Mouse (Mus musculus) midbrain, embryonic 10.5 days (tissue): ENCODE measurements around the gene Cd37. TPM values are rescaled to one million over a fixed set of nuclear protein-coding genes. Genes with fewer than 3 reads are reported as not detected.

ENCODE experiments used
- DNase-seq: peaks from one replicate; pipeline ENCODE4 v3.0.0-alpha.2; 2017; ENCODE audit warnings: low spot score
- H3K27ac ChIP-seq: fragments of 300-500 bp; sonication (generic); replicated peaks from 2 replicates; pipeline ENCODE4 v1.5.1; 2016; ENCODE audit warnings: mild to moderate bottlenecking
- H3K27me3 ChIP-seq: fragments of 300-500 bp; sonication (generic); 2 replicates; pipeline ENCODE4 v1.6.1; 2016; ENCODE audit warnings: low read depth, mild to moderate bottlenecking; ENCODE audit not compliant: poor library complexity, severe bottlenecking
- H3K36me3 ChIP-seq: fragments of 300-500 bp; sonication (generic); 2 replicates; pipeline ENCODE4 v1.6.1; 2016; ENCODE audit warnings: mild to moderate bottlenecking, moderate library complexity
- H3K4me1 ChIP-seq: fragments of 300-500 bp; sonication (generic); 2 replicates; pipeline ENCODE4 v1.6.1; 2016
- H3K4me3 ChIP-seq: fragments of 300-500 bp; sonication (generic); 2 replicates; pipeline ENCODE4 v1.5.1; 2016; ENCODE audit warnings: mild to moderate bottlenecking, moderate library complexity
- H3K9me3 ChIP-seq: fragments of 300-500 bp; sonication (generic); replicated peaks from 2 replicates; pipeline ENCODE4 v1.6.1; 2016; ENCODE audit warnings: mild to moderate bottlenecking
- WGBS: fragments of 180-500 bp; shearing (Covaris S2); methylation state at CpG from one replicate; pipeline ENCODE4 v1.1.7; 2016; 5-methylcytosine and 5-hydroxymethylcytosine counted together
- polyA plus RNA-seq: library from polyadenylated mRNA; unstranded; fragments of >200 nt; fragmentation: Nextera tagmentation; extraction: Ambion mirVana; gene quantifications from 2 replicates; pipeline ENCODE4 v1.2.1, GENCODE M21; 2016

The Cd37 gene
- polyA plus RNA-seq, 1 experiment from 2014 or later: 0.43 TPM

GRCm38 (mm10) chr7:45192585-45193310, 46.2 kb downstream of the Cd37 start:
- H3K27me3 ChIP-seq: peaks cover 74% of the 10 kb centered on the region
- WGBS: 88% methylated on average over 7 of the region's 7 CpGs

DNA sequence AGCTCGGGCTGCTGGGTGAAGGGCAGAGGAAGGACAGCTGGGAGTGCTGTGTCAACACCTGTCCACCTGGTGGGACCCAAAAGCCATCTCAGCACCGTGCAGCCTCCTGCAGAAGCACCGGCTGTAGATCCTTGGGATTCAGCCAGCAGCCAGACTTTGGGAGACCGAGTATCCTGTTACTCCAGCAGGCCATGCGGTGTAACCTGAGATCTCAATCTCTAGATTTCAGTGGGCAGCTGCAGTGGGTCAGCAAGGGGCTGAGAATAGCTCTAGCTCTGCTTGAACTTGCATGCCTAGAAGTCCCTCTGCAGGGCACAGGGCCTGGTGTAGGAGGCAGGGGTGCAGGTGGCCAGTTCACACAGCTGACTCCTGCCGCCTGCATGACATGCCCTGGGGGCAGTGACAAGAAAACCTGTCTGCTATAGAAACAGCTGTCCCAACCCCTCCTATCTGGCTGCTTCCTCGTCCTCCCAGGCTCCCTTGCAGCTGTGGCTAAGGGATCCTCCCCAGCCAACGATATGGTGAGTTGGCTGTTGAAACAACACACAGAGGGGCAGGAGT, 47.0 kb downstream of the Cd37 start:
- H3K4me3 ChIP-seq: no peak overlapping the region
- H3K36me3 ChIP-seq: no peaks in the 10 kb centered on the region
- WGBS: 37% methylated on average over 8 of the region's 8 CpGs
- peaks cover 40% of the 10 kb centered on the region for H3K4me1 ChIP-seq
- peak overlapping the region; percentile 49; the same call in 1 of the 2 replicates for H3K27ac ChIP-seq
- no peak for DNase-seq
- peaks cover 72% of the 10 kb centered on the region for H3K27me3 ChIP-seq
- H3K9me3 ChIP-seq: no peaks in the 10 kb centered on the region

More at GRCm38 (mm10) chr7:45192585-45193310, 46.2 kb downstream of the Cd37 start:
- Histone ChIP-seq H3K36me3 (no peaks in the 10 kb centered on the region), H3K4me3 (no peak overlapping the region), H3K27ac (no peak overlapping the region), H3K9me3 (no peaks in the 10 kb centered on the region), H3K4me1 (peaks cover 43% of the 10 kb centered on the region)
- DNase-seq: no peak

DNA sequence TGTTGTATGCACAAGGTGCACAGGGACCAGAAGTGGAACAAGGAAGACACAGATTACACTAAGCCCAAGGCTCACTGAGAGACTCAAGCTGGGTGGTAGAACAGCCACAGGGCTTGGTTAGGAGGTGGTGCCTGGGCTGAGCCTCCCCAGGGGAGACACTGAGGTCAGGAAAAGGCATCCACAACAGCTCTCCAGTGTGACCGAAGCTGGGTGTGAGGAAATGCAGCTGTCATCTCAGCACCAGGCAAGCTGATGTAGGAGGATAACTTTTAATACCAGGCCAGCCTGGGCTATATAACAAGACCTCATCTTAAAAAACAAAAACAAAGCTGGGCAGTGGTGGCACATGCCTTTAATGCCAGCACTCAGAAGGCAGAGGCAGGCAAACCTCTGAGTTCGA, 47.8 kb downstream of the Cd37 start:
- Histone ChIP-seq H3K27me3 (peaks cover 77% of the 10 kb centered on the region), H3K27ac (no peak overlapping the region), H3K4me3 (no peak overlapping the region), H3K4me1 (peaks cover 38% of the 10 kb centered on the region), H3K36me3 (no peaks in the 10 kb centered on the region), H3K9me3 (no peaks in the 10 kb centered on the region)
- DNase-seq: no peak
- 93% methylated on average over 2 of the region's 2 CpGs for WGBS

DNA sequence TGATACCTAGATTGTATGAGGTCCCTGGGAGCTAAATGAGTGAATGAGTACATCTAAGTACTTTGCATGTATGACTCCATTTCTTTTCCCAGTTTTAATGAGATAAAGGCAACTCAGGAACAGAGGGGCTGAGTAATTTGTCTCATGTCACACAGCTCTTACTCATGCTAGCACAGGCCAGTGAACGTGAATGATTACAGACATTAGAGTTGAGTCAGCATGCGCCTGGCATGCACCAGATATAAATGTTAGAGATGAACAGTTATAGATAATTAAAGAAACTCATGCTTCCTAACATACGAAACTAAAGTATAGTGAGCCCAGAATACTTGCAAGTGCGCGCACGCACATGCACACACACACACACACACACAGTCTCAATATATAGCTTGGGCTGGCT, 48.7 kb downstream of the Cd37 start:
- 92% methylated on average over 6 of the region's 6 CpGs for WGBS
- Histone ChIP-seq H3K27me3 (peaks cover 77% of the 10 kb centered on the region), H3K4me1 (peaks cover 30% of the 10 kb centered on the region), H3K4me3 (no peak overlapping the region), H3K9me3 (no peaks in the 10 kb centered on the region), H3K36me3 (no peaks in the 10 kb centered on the region), H3K27ac (no peak overlapping the region)
- DNase-seq: no peak

- 59% methylated on average over 16 of the region's 16 CpGs for WGBS
- H3K4me1 ChIP-seq: peaks cover 26% of the 10 kb centered on the region
- DNase-seq: no peak
- peaks cover 83% of the 10 kb centered on the region for H3K27me3 ChIP-seq
- no peaks in the 10 kb centered on the region for H3K36me3 ChIP-seq
- H3K4me3 ChIP-seq: no peak overlapping the region
- no peak overlapping the region for H3K27ac ChIP-seq
- no peaks in the 10 kb centered on the region for H3K9me3 ChIP-seq
Measured at GRCm38 (mm10) chr7:45189600-45189999, 49.3 kb downstream of the Cd37 start.

DNA sequence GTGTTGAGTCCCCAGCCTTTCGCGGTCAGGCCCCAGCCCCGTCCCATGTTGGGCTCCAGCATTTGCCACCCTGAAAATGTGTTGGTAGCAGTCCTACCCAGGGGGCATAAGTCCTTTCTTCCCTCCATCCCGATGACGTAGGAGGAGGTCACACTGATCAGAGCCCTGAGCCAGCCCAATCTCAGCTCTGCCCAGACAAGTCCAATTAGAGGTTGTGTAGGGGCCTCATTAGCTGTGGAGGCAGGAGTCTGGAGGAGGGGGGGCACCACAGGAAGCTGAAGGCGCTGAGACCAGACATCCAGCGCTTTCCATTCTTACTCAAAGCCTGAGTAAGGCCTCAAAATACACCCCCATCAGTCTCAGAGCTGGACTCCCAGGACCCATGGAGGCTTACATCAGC, 53.0 kb downstream of the Cd37 start:
- H3K27me3 ChIP-seq: peaks cover 93% of the 10 kb centered on the region
- no peak overlapping the region for H3K4me3 ChIP-seq
- no peaks in the 10 kb centered on the region for H3K36me3 ChIP-seq
- H3K4me1 ChIP-seq: peaks cover 22% of the 10 kb centered on the region
- DNase-seq: no peak
- H3K9me3 ChIP-seq: no peaks in the 10 kb centered on the region
- 71% methylated on average over 7 of the region's 7 CpGs for WGBS
- H3K27ac ChIP-seq: no peak overlapping the region

GRCm38 (mm10) chr7:45183672-45184071, 55.2 kb downstream of the Cd37 start:
- no peak for DNase-seq
- no peaks in the 10 kb centered on the region for H3K36me3 ChIP-seq
- H3K4me1 ChIP-seq: peaks cover 24% of the 10 kb centered on the region
- no peak overlapping the region for H3K4me3 ChIP-seq
- H3K9me3 ChIP-seq: no peaks in the 10 kb centered on the region
- 64% methylated on average over 7 of the region's 7 CpGs for WGBS
- H3K27ac ChIP-seq: no peak overlapping the region
- H3K27me3 ChIP-seq: peaks cover 98% of the 10 kb centered on the region

Other genes with a start within 250 kb of the Cd37 start
- 69.5 and 71.2 TPM in 2 replicates for gene Irf3, start 241.5 kb downstream of the Cd37 start, polyA plus RNA-seq
- gene Bcl2l12, start 240.4 kb downstream of the Cd37 start, polyA plus RNA-seq: 77.4 and 78.4 TPM in 2 replicates
- gene Scaf1, start 222.8 kb downstream of the Cd37 start, polyA plus RNA-seq: 39.6 and 44.8 TPM in 2 replicates
- gene Rras, start 221.2 kb downstream of the Cd37 start, polyA plus RNA-seq: 22.0 and 23.6 TPM in 2 replicates
- gene Prr12, start 186.2 kb downstream of the Cd37 start, polyA plus RNA-seq: 10.8 and 11.3 TPM in 2 replicates
- gene Nosip, start 176.7 kb downstream of the Cd37 start, polyA plus RNA-seq: 63.0 and 66.7 TPM in 2 replicates
- 17.0 and 17.3 TPM in 2 replicates for gene Prrg2, start 176.4 kb downstream of the Cd37 start, polyA plus RNA-seq
- 122 and 128 TPM in 2 replicates for gene Rcn3, start 146.9 kb downstream of the Cd37 start, polyA plus RNA-seq
- 12.0 and 15.3 TPM in 2 replicates for gene Fcgrt, start 135.3 kb downstream of the Cd37 start, polyA plus RNA-seq
- 1,493 and 1,787 TPM in 2 replicates for gene Rps11, start 114.7 kb downstream of the Cd37 start, polyA plus RNA-seq
- gene Rpl13a, start 110.4 kb downstream of the Cd37 start, polyA plus RNA-seq: 1,083 and 1,243 TPM in 2 replicates
- 0.11 and 0.19 TPM in 2 replicates for gene Gm45713, start 102.9 kb downstream of the Cd37 start, polyA plus RNA-seq
- gene Flt3l, start 102.7 kb downstream of the Cd37 start, polyA plus RNA-seq: 1.1 and 1.4 TPM in 2 replicates
- gene Pih1d1, start 84.8 kb downstream of the Cd37 start, polyA plus RNA-seq: 108 and 111 TPM in 2 replicates
- gene Aldh16a1, start 84.5 kb downstream of the Cd37 start, polyA plus RNA-seq: 45.7 and 51.2 TPM in 2 replicates
- 0.25 and 0.52 TPM in 2 replicates for gene Slc17a7, start 75.2 kb downstream of the Cd37 start, polyA plus RNA-seq
- gene Gfy, start 59.5 kb downstream of the Cd37 start, polyA plus RNA-seq: not detected in 2 replicates
- not detected in 2 replicates for gene Pth2, start 58.1 kb downstream of the Cd37 start, polyA plus RNA-seq
- 0.73 and 0.88 TPM in 2 replicates for gene Ccdc155, start 34.2 kb downstream of the Cd37 start, polyA plus RNA-seq
- 0.72 and 1.4 TPM in 2 replicates for gene Dkkl1, start 27.0 kb downstream of the Cd37 start, polyA plus RNA-seq
- 365 and 367 TPM in 2 replicates for gene Tead2, start 23.4 kb downstream of the Cd37 start, polyA plus RNA-seq
- gene Slc6a16, start 2.0 kb upstream of the Cd37 start, polyA plus RNA-seq: 0.07 TPM in 1 of 2 replicates, not detected in the other
- gene Slc6a21, start 38.4 kb upstream of the Cd37 start, polyA plus RNA-seq: not detected in 2 replicates
- 7.0 and 9.6 TPM in 2 replicates for gene Trpm4, start 94.7 kb upstream of the Cd37 start, polyA plus RNA-seq
- gene Hrc, start 96.2 kb upstream of the Cd37 start, polyA plus RNA-seq: 0.12 and 0.29 TPM in 2 replicates
- 6.4 and 7.4 TPM in 2 replicates for gene Ppfia3, start 127.9 kb upstream of the Cd37 start, polyA plus RNA-seq
- gene Lin7b, start 131.5 kb upstream of the Cd37 start, polyA plus RNA-seq: 1.0 and 1.4 TPM in 2 replicates
- gene Snrnp70, start 156.6 kb upstream of the Cd37 start, polyA plus RNA-seq: 254 and 268 TPM in 2 replicates
- gene Kcna7, start 166.5 kb upstream of the Cd37 start, polyA plus RNA-seq: not detected in 2 replicates
- gene Ntf5, start 174.6 kb upstream of the Cd37 start, polyA plus RNA-seq: 0.51 and 0.61 TPM in 2 replicates
- gene Lhb, start 181.7 kb upstream of the Cd37 start, polyA plus RNA-seq: not detected in 2 replicates
- 41.7 and 41.9 TPM in 2 replicates for gene Gys1, start 195.7 kb upstream of the Cd37 start, polyA plus RNA-seq
- 202 and 222 TPM in 2 replicates for gene Ruvbl2, start 199.0 kb upstream of the Cd37 start, polyA plus RNA-seq
- gene Ftl1, start 220.8 kb upstream of the Cd37 start, polyA plus RNA-seq: 5,695 and 6,139 TPM in 2 replicates
- gene Bax, start 227.8 kb upstream of the Cd37 start, polyA plus RNA-seq: 240 and 265 TPM in 2 replicates
- 0.15 and 0.21 TPM in 2 replicates for gene Tulp2, start 242.8 kb upstream of the Cd37 start, polyA plus RNA-seq
- gene Gm45808, start 247.7 kb upstream of the Cd37 start, polyA plus RNA-seq: 0.34 TPM in 1 of 2 replicates, not detected in the other
- 6.0 and 6.8 TPM in 2 replicates for gene Dhdh, start 249.7 kb upstream of the Cd37 start, polyA plus RNA-seq